Mouse (Mus musculus): ENCODE results near the gene Rrp1b.
"Not testable (repeated sequence)": the region's sequence is repeated elsewhere in the genome, so short reads cannot be mapped to it uniquely, and the experiment has no call there.

The Rrp1b gene

DNA sequence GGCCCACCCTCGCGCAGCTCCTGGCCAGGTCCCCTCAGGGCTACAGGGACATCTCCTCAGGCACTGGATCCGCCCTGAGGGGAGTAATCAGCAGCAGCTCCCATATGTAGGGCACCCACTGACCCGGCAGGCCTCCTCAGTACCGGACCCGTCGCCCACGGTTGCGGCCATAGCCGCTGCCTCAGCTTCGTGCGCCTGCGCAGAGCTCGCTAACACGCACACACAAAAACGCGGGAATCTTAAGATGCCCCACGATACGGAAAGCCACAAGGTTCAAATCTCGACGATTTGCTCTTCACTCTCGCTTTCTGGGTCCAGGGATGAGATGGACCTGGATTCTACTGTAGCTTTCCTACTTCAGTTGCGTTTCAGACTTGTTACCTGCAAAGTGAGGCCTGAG, 1.6 kb upstream of the Rrp1b start:
- no peak for DNase-seq

DNA sequence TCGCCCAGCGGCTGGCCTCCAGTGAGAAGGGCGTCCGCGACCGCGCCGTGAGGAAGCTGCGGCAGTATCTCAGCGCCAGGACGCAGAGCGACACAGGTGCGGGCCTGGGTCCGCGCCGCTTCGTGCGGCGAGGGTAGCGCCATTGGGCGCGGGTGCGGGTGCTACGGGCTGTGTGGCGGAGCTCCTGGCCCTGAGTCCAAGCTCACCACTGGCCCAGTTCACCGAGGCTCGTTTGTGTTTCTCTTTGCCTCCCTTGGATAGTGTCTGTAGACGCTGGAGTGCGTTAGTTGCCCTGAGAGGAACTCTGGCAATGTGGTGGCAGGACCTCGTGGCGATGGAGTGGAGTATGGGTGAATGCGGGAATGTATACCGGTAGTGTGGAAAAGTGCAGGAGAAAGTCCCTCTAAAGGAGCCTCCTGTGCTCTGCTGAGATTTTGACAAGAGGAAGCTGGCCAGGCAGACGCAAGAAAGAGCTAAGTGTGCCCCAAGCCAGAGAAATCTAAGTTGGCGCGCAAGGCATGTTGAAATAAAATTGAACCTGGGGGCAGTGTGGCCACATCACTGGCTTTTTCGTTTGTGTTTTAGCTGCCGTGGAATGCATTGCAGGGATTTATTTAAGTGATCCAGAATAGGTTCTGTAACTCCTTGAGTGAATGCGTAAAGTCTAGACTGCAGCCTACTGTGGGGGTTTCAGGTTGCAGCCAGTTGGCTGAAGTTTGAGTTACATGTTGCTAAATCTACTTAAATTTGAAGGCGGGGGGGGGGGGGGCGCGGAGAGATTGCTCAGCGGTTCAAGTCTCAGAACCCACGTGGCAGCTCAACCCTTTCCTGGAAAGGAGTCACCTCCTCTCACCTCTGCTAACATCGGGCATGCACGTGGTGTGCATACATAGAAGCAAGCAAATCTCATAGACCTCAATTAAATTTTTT, 874 bp downstream of the Rrp1b start:
- DNase-seq, result no peak

DNA sequence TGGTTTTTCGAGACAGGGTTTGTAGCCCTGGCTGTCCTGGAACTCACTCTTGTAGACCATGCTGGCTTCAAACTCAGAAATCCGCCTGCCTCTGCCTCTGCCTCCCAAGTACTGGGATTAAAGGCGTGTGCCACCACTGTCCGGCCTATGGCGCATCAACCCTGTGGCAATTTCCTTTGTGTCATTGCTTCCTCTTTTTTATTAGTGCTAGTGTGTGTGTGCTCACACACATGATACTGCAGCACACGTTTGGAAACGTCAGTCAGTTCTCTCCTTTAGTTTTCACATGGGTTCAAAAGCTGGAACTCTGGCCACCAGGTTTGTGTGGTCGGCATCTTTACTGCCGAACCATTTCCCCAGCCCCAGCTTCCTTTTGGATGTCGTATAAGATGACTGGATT, 4.4 kb downstream of the Rrp1b start:
- no peak for DNase-seq

DNA sequence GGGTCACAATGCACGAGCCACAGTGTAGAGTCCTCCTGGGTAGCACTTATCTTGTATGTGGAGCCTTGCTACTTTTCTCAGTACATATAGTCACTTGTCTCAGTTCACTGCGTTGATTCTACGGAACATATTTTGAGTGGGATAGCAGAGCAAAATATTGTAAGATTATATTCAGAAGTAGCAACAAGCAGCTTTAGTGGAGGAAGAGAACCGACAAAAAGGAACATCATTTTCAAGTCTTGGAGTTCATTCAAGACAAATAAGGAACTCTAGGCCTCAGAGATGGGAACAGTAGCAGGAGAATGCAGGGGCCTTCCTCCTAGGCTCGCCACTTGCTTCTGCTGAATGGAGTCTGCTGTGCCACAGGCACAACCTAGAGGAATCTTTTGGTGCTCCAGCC, 10.6 kb downstream of the Rrp1b start:
- DNase-seq, result no peak

DNA sequence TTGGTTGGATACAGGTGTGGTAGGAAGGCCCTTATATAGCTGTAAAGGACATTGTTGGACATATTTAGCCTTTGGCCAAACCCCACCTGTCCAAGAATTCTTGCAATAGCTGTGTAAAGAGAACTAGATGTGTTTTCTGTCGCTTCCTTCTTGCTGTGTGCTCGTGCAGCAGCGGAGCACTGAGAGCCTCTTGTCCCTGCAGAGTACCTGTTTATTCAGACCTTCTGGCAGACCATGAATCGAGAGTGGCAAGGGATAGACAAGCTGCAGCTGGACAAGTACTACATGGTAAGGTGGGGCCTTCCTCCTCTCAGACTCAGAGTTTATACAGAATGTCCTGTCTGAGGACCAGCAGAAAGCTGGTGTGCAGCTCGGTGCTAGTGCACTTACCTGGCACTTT, 12.5 kb downstream of the Rrp1b start:
- DNase-seq, result no peak

DNA sequence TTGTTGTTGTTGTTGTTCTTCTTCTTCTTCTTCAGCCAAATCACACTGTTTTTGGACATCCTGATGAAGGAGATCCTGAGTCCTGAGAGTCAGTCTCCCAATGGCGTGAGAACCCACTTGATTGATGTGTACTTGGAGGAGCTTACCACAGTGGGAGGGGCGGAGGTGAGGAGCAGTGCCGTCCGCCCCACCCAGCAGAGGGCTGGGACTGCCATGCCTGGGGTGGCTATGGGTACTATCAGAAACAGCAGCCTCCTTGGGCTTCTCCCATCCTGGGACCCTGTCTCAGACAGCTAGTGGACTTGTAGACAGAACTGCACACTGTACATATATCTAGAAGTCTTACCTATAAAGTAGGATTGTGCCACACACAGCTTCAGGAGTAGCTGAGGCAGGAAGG, 14.0 kb downstream of the Rrp1b start:
- DNase-seq, result no peak

DNA sequence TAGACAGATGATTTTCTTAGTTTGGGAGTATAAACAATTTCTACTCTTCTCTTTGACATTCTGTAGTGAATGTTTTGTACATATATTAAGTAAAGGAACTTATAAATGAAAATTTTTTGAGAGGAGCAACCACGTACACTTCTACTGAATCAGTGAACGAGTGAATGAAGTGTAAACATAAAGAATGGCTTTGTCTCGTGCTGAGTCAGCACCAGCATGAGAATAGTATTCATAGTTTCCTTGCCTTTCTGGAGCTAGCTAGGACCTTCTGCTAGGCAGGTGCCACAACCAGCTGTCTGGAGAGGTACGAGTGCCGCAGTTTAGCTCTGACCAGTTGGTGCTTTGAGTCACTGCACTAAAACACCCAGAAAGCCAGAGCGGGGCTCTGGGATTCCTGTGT, 14.7 kb downstream of the Rrp1b start:
- no peak for DNase-seq

DNA sequence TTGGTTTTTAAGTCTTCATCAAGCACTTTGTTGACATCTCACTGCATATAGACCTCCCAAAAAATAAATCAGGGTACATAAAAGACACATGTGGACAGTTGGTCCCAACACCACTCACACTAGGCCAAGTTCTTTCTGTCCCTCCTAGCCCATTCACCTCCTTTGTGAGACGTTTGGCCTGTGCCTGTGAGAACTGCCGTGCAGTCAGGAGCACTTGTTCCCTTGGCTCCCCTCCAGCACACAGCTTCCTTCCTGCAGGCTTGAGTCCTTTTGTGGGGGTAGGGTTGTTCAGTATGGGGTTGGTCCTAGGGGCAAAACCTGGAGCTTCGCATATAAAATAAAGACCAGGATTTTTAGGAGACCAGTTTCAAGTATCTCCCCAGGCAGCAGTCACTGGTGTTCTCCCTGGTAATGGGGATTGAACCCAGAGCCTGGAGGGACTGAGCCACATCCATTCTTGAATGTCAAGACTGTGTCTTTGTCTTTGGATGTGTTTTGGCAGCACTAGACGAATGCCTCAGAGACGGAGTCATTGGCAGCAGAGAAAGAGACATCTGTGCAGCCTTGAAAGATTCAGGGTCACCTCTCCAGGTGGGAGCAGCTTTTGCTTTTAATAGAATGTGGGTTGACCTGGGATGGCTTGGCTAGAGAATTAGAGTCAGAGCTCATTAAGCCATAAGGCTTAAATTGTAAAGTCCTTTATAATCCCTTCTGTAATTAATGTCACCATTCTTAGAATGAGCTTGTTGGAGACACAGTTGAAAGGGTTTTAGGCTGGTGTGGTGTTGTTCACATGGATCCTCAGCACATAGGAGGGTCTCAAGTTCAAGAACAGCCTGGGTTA, 16.6 kb downstream of the Rrp1b start:
- peak; percentile 42 for DNase-seq

DNA sequence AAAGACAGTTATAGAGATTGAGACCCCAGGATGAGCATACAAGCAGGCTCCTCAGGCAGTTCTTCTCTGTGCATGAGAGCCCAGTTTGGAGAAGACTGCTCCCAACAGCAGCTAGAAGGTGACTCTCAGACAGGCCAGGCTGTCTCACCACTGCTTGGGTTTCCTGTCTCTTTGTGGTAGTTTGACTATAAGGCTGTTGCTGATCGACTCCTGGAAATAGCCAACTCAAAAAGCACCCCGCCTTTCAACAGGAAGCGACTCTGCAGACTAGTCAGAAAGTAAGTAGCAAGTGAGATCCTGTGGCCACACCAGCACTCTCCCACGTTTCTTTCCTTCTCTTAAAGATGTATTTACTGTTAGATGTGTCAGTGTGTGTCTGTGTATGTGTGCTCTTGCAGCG, 17.8 kb downstream of the Rrp1b start:
- DNase-seq, result no peak

DNA sequence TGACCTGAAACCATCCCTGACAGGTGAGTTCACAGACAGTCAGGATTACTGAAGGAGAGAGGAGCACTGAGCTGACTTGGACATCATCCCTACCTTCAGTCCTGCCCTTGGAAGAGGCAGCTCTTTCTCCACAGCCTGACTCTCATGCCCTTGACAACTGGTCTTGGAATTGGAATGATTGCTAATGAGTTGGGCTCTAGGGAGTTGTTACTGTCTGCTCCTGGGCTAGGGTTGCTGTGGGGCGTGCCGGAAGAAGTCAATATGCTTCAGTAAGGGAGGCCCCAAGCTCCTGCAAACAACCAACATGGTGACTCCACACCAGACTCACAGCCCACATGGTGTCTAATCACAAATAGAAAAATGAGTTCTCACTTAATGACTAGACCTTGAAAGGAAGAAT, 21.9 kb downstream of the Rrp1b start:
- no peak for DNase-seq

DNA sequence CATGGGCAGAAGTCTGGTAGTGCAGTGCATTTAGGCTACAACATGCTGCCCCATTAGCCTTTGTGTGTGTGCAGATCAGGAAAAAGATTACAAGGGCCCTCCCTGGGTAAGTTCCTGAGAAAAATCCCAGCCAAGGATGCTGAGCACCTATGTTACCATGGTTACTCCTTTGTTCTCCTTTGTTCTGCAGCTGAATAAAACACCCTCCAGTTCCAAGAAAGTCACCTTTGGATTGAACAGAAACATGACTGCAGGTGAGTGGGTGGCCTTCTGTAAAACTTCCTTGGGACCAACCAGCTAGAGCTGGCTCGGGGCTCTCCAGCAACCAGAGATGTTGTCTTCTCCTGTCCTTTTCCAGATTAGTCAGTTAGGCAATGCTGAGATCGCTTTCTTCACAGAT, 23.2 kb downstream of the Rrp1b start:
- no peak for DNase-seq

DNA sequence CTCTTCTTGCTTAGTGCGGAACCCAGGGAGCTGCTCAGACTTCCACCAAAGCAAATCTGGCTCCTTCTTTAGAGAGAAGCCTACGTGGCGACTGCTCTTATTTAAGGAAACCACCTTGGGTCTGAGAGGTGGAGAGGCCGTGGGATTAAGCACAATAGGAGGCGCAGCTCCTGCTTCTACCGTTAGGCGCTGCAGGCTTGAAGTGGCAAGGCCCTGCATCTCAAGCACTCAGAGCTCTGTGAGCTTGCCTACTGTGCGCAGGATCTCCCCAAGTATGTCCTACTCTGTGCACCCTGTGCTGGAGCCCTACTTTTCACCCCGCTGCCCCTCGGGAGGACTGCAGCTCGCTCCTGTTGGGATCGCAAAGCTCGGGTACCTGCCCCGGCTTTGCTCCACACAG, 25.3 kb downstream of the Rrp1b start:
- no peak for DNase-seq

DNA sequence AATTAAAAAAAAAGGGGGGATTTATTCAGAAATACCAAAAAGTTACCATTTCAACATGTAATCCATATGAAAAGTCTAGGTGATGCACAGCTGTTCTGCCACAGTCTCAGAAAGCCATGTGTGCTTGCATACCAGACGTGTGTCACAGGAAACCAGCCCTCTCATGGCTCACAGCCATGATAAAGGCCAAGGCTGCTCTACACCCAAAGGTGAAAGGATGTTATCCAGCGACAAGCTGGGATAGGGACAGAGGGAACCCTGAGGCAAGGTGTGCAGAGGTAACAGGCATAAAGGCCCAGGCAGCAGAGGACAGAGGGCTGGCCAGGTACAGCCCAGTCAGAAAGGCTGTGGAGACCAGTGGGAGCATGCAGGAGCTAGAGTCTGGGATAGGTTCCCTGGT, 27.8 kb downstream of the Rrp1b start:
- DNase-seq, result no peak

DNA sequence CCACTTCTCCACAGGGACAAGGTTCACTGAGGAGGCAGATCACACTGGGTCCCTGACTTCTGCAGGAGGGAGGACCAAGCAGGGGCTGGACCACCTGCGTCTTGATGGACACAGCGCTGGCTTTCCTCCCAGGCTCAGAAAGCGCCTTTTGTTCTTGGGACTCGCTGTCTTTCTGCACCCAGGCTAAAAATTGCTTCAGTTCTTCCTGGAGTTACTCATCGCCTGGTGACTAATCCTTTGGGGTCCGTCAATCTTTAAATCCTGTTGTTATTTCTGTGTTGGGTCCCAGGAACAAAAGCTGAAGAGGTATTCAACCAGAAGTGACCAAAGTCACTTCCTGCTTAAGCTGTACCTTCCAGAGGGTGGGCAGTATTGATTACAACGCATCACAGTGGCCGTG, 28.9 kb downstream of the Rrp1b start:
- DNase-seq, result not testable (repeated sequence)

DNA sequence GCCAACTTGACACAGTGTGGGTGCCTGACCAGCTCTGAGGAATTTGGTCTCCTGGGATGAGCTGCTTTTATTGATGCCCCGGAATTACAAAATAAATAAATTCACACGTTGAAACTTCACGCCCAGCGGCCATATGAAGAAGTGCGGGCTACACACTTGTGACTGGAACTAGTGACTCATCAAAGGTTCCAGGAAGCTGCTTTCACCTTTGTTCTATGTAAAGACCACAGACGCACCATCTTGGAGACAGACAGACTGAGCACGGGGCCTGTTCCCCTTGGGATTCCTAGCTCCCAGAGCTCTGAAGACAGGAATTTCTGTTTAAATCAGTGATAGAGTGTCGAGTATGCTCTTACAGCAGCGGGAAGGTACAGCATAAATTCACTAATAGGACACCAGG, 31.6 kb downstream of the Rrp1b start:
- no peak for DNase-seq

DNA sequence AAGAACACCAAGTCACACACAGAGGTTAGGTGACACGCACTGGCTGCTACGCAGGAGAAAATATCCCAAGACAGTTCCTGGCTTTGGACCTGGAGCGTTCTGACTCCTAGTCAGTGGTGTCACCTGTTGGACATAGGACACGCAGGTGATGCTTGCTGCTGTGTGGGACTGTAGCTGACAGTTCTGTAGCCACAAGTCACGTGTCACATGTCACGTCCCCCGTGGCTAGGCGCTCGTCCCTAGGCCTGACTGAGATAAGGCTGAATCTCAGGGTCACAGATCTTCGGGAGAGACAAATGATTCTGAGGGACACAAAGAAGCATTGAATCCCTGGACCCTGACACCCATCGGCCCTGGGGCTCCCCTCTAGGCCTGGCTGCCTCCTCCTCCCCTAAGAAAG, 32.5 kb downstream of the Rrp1b start:
- no peak for DNase-seq

DNA sequence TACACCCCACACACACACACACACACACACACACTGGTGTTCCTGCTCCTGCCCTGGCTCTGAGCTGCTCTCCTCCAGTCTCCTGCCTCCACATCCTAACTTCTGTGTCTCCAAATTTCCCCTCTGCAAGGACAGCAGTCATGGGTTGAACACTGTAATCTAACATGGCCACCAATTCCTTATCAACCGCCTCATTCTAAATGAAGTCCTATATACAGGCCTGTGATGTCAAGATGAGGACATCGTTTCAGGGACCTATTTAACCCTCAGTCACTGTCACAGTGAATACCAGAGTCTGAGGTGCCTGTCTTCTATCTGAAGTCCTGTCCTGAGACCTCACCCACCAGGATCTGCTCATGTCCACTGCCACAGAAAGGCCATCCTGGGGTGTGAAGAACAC, 32.9 kb downstream of the Rrp1b start:
- DNase-seq, result no peak

DNA sequence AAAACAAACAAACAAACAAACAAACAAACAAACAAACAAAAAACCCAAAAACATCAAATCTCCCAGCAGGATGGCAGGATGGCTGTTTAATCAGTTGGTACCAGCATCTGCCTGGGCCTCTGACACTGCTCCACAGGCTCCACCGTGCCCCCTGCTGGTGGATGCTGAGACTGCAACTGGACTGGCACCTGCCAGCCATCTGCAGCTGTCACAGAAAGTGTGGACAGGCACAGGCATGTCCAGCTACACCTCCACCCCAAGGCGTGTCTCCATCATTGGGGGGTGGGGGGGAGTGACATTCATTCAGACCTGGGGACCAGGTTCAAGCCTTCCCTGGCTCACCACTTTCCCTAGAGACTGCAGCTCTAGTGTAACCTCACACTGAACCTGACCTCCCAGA, 37.5 kb downstream of the Rrp1b start:
- DNase-seq, result peak; percentile 90

DNA sequence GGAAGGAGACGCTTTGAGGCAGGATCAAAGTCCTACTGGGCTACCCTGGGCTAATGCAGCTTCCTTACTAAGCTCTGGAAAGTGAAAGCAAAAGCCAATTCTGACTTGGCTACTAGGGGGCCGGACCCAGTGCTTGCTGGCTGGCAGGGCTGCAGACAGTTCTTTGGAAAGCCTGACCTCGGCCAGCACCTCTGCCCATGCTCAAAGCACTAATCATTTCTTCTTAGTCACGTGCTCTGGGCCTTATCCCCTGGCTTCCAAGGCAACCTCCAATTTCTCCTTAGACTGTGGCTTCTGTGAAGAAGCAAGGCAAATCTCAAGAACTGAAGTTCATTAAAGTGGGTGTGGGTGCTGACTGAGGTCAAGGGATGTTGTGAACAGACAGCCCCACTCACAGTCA, 38.8 kb downstream of the Rrp1b start:
- no peak for DNase-seq

DNA sequence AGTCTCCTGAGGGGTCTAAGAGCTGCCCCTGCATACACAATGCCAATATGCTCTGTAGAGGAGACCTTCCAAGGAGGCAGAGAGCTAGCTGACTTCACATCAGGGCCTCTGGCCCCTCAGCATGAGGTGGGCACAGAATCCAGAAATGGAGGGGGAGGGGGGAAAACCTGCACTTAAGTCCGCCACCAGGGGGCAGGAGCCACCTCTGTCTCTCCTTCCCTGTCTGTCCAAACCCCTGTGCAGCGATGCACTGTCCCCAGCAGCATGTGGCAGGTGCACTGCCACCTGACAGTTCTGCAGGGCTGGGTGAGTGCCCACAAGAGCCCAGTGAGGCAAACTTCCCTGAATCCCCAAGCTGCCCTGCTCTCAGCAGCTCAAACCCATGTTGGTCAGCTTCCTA, 39.3 kb downstream of the Rrp1b start:
- peak; percentile 75 for DNase-seq

DNA sequence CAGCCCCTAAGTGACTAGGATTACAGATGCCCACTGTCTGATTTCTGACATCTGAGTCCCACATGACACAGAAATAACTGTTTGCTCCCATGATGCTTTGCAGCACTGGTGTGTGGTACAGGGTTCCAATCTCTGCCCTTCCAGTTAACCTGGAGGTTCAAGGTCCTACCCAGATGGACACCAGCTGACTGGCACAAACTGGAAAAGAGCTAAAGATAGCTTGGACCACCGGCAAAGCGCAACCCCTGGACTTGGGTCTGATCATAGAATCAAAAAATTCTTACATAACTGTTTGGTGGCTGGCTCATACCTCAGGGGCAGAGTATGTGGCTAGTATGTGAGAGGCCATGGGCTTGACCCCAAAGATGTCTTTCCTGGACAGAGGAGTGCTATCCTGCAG, 47.5 kb downstream of the Rrp1b start:
- DNase-seq, result no peak

DNA sequence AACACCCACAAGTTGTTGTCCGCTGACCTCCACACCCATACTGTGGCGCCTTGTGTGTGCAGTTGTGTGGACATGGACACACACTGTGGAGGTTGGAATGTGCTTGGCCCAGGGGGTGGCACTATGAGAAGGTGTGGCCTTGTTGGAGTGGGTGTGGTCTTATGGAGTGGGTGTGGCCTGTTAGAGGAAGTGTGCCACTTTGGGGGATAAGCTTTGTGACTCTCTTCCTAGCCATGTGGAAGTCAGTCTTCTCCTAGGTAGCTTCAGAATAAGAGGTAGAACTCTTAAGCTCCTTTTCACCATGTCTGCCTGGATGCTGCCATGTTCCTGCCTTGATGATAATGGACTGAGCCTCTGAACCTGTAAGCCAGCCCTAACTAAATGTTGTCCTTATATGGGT, 51.2 kb downstream of the Rrp1b start:
- DNase-seq, result no peak

DNA sequence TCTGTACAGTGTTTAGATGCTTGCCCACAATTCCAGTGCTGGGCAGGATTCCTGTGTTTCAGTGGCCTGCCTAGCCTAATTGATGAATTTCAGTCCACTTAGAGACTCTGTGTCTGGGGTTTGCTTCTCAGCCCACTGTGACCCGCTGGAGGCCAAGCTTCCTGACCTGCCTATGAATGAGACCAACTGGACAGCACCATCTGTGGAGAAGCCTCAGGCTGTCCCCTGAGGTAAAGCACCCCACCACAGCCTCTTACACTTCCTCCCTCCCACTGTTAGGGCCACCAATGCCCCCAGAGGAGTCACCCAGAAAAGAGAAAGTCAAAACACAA, 55.1 kb downstream of the Rrp1b start:
- no peak for DNase-seq
